In genomic region chr3:119633516-119633915, GRCm38 (mm10) we compare ENCODE assay signal across 26 mouse cellular contexts.
DNase-seq lines count a peak whose midpoint lies in the region; ATAC-seq lines count a peak whose summit lies in the region.
"Had no signal": no experiment of that assay in that cellular context is flagged by ENCODE, and none has a peak within 500 bp of the region (broad histone marks: within the 10 kb centered on the region; RNA-seq: fewer than 3 reads in every experiment).

No protein-coding gene starts in this region.

- WGBS in forebrain, embryonic 14.5 days: 81% methylated on average over 2 of the region's 2 CpGs
- 85% methylated on average over 2 of the region's 2 CpGs for WGBS in forebrain, embryonic 12.5 days

- no peaks in the 10 kb centered on the region for H3K36me3 ChIP-seq in forebrain, embryonic 14.5 days (ENCODE audit: control insufficient read depth, insufficient read depth, low read length)
- H3K36me3 ChIP-seq in forebrain, embryonic 12.5 days (replicated peaks): no peaks in the 10 kb centered on the region
- H3K36me3 ChIP-seq: G1E; heart, embryonic 12.5 days; heart, embryonic 15.5 days; hindbrain, embryonic 10.5 days; hindbrain, embryonic 13.5 days; intestine, embryonic 15.5 days had no signal

- H3K4me1 ChIP-seq in forebrain, embryonic 14.5 days (ENCODE audit: control insufficient read depth, insufficient read depth, low read length): no peaks in the 10 kb centered on the region
- 0 out of 2 replicates have a peak, but pooled peaks cover 3% of the 10 kb centered on the region for H3K4me1 ChIP-seq in forebrain, embryonic 12.5 days
- H3K4me1 ChIP-seq: heart, embryonic 12.5 days; heart, embryonic 15.5 days; intestine, embryonic 15.5 days had no signal

- H3K4me2 ChIP-seq in forebrain, embryonic 14.5 days (ENCODE audit: low read length): no peak overlapping the region
- no peak overlapping the region for H3K4me2 ChIP-seq in forebrain, embryonic 12.5 days
- H3K4me2 ChIP-seq: heart, embryonic 12.5 days; heart, embryonic 15.5 days; hindbrain, embryonic 13.5 days; intestine, embryonic 15.5 days had no signal

- H3K4me3 ChIP-seq in forebrain, embryonic 14.5 days (ENCODE audit: low read depth, low read length): no peak overlapping the region
- no peak overlapping the region for H3K4me3 ChIP-seq in forebrain, embryonic 12.5 days (replicated peaks)
- H3K4me3 ChIP-seq: heart, embryonic 12.5 days; heart, embryonic 15.5 days; hindbrain, embryonic 10.5 days; hindbrain, embryonic 13.5 days; intestine, embryonic 15.5 days had no signal

- ATAC-seq in forebrain, embryonic 14.5 days: no peak; the same call in 1 of the 2 replicates
- no peak for ATAC-seq in forebrain, embryonic 12.5 days (ENCODE audit: low FRiP score)
- ATAC-seq: hindbrain, embryonic 16.5 days; intestine, embryonic 15.5 days; Patski had no signal

- H3K27ac ChIP-seq in forebrain, embryonic 14.5 days (ENCODE audit: low read depth, low read length): no peak overlapping the region
- no peak overlapping the region for H3K27ac ChIP-seq in forebrain, embryonic 12.5 days
- H3K27ac ChIP-seq: heart, embryonic 15.5 days; hindbrain, embryonic 10.5 days; hindbrain, embryonic 13.5 days; intestine, embryonic 15.5 days had no signal

- no peak overlapping the region for H3K9ac ChIP-seq in forebrain, embryonic 14.5 days (ENCODE audit: low read length)
- no peak overlapping the region for H3K9ac ChIP-seq in forebrain, embryonic 12.5 days
- H3K9ac ChIP-seq: heart, embryonic 12.5 days; heart, embryonic 15.5 days; hindbrain, embryonic 13.5 days; intestine, embryonic 15.5 days had no signal

- peak; percentile 63 for DNase-seq in forebrain, embryonic 14.5 days (ENCODE audit: low spot score)
- DNase-seq in left cerebral cortex, postnatal 14 days (ENCODE audit: low spot score in 2 of 2): peak; percentile 3 to 9
- DNase-seq in left cerebral cortex, adult 8-10 months (ENCODE audit: low spot score in 2 of 2): no peak
- peak; percentile 6 for DNase-seq in brain, adult 2 months (ENCODE audit: low read depth, low spot score)
- DNase-seq in brain, embryonic 18.5 days (ENCODE audit: low read depth, low spot score): peak; percentile 8
- no peak for DNase-seq in right cerebral cortex, adult 2 months (ENCODE audit: low spot score in 2 of 2)
- DNase-seq: adrenal gland, postnatal 10 days; adrenal gland, postnatal 36 days; B cell, adult 2 months; cerebellum, adult 18-20 months; cerebellum, adult 9-10 months; cerebellum, postnatal 14 days; gastrocnemius, postnatal 25 days; heart, adult 18-20 months; heart, postnatal 10 days; heart, postnatal 36 days had no signal

- no peaks in the 10 kb centered on the region for H3K9me3 ChIP-seq in forebrain, embryonic 14.5 days (replicated peaks; ENCODE audit: control insufficient read depth, low read length)
- H3K9me3 ChIP-seq in forebrain, embryonic 12.5 days: no peaks in the 10 kb centered on the region
- H3K9me3 ChIP-seq: heart, embryonic 12.5 days; heart, embryonic 15.5 days; hindbrain, embryonic 10.5 days; hindbrain, embryonic 13.5 days; intestine, embryonic 15.5 days had no signal

- intact Hi-C loops in left cerebral cortex, postnatal 14 days (cut with DNase I): no loop called here

- no peaks in the 10 kb centered on the region for H3K27me3 ChIP-seq in forebrain, embryonic 14.5 days (replicated peaks; ENCODE audit: control insufficient read depth, insufficient read depth, low read length)
- H3K27me3 ChIP-seq in forebrain, embryonic 12.5 days: no peaks in the 10 kb centered on the region
- H3K27me3 ChIP-seq: CH12.LX; heart, embryonic 12.5 days; heart, embryonic 15.5 days; hindbrain, embryonic 13.5 days; intestine, embryonic 15.5 days; Patski had no signal

Comparison
In these comparisons a context has a peak if more than half of its experiments do, and no peak if none do; other contexts are left out.
1. DNase-seq: peak in forebrain, embryonic 14.5 days (single experiment), left cerebral cortex, postnatal 14 days (2 of 2), brain, adult 2 months (single experiment) and brain, embryonic 18.5 days (single experiment); none in left cerebral cortex, adult 8-10 months (0 of 2) and right cerebral cortex, adult 2 months (0 of 2).